8 mouse cellular contexts compared by ENCODE assay signal in the genomic region with DNA sequence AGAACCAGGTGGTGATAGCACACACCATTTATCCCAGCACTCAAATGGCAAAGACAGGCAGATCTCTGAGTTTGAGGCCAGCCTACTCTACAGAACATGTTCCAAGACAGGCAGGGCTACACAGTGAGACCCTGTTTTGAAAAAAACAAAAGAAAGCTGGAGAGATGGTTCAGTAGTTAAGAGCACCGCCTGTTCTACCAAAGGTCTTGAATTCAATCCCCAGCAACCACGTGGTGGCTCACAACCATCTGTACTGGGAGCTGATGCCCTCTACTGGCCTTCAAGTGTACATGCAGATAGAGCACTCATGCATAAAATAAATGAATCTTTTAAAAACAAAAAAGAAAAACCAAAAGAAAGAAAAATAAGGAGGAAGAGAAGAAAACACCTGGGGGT. TPM values are rescaled to one million over a fixed set of nuclear protein-coding genes. Genes with fewer than 3 reads are reported as not detected.
DNase-seq lines count a peak whose midpoint lies in the region; ATAC-seq and TF ChIP-seq lines count a peak whose summit lies in the region.

No protein-coding gene starts in this region.

- no peak overlapping the region for H3K27ac ChIP-seq in kidney, postnatal 0 days
- H3K27ac ChIP-seq in midbrain, postnatal 0 days (ENCODE audit: low read depth, low read length) = no peak overlapping the region

- peak; percentile 78 for DNase-seq in embryo, embryonic 10 days (ENCODE audit: low spot score)
- DNase-seq in embryo, embryonic 9.5 days (ENCODE audit: extremely low spot score) = no peak
- DNase-seq in 3T3-L1 (ENCODE audit: low read depth, low spot score) = peak; percentile 74
- peak; percentile 90 for DNase-seq in ZHBTc4 (ENCODE audit: low read depth, low spot score)
- peak; percentile 77 for DNase-seq in kidney, postnatal 0 days (ENCODE audit: low spot score)
- peak; percentile 65 for DNase-seq in midbrain, postnatal 0 days (ENCODE audit: low spot score)
- no peak for DNase-seq in urinary bladder, adult 2 months (ENCODE audit: low spot score)
- DNase-seq in frontal cortex, postnatal 14 days (ENCODE audit: low spot score in 2 of 2) = no peak

- ATAC-seq in kidney, postnatal 0 days (replicated peaks; ENCODE audit: low FRiP score, low read depth) = no peak
- no peak for ATAC-seq in midbrain, postnatal 0 days (ENCODE audit: low FRiP score)

- no peaks in the 10 kb centered on the region for H3K9me3 ChIP-seq in kidney, postnatal 0 days (replicated peaks; ENCODE audit: low read length)
- no peaks in the 10 kb centered on the region for H3K9me3 ChIP-seq in midbrain, postnatal 0 days (ENCODE audit: low read length)

- H3K27me3 ChIP-seq in kidney, postnatal 0 days (ENCODE audit: insufficient read depth, low read length) = no peaks in the 10 kb centered on the region
- H3K27me3 ChIP-seq in midbrain, postnatal 0 days (ENCODE audit: insufficient read depth, low read length) = no peaks in the 10 kb centered on the region

- TF ChIP-seq CTCF in kidney, postnatal 0 days (IDR thresholded peaks at IDR 0.05; ENCODE audit: low read depth) = peak; percentile 88
- TF ChIP-seq CTCF in midbrain, postnatal 0 days (IDR thresholded peaks at IDR 0.05) = peak; percentile 79

- H3K4me1 ChIP-seq in kidney, postnatal 0 days (replicated peaks; ENCODE audit: insufficient read depth, low read length) = no peaks in the 10 kb centered on the region
- H3K4me1 ChIP-seq in midbrain, postnatal 0 days (ENCODE audit: insufficient read depth, low read length) = no peaks in the 10 kb centered on the region

- no peak overlapping the region for H3K9ac ChIP-seq in kidney, postnatal 0 days (ENCODE audit: low read depth, low read length)
- H3K9ac ChIP-seq in midbrain, postnatal 0 days (replicated peaks; ENCODE audit: low read length, poor library complexity, severe bottlenecking) = no peak overlapping the region

- H3K4me2 ChIP-seq in kidney, postnatal 0 days (ENCODE audit: low read length) = no peak overlapping the region
- no peak overlapping the region for H3K4me2 ChIP-seq in midbrain, postnatal 0 days (ENCODE audit: low read depth, low read length, poor library complexity, severe bottlenecking)

- no peak overlapping the region for H3K4me3 ChIP-seq in kidney, postnatal 0 days (replicated peaks; ENCODE audit: low read depth, low read length)
- H3K4me3 ChIP-seq in midbrain, postnatal 0 days (ENCODE audit: low read depth, low read length) = no peak overlapping the region

- 5% methylated on average over 2 of the region's 2 CpGs for WGBS in kidney, postnatal 0 days
- 2% methylated on average over 2 of the region's 2 CpGs for WGBS in midbrain, postnatal 0 days

- H3K36me3 ChIP-seq in kidney, postnatal 0 days (ENCODE audit: insufficient read depth, low read length) = no peaks in the 10 kb centered on the region
- no peaks in the 10 kb centered on the region for H3K36me3 ChIP-seq in midbrain, postnatal 0 days (ENCODE audit: insufficient read depth, low read length)

RNA-seq across cellular contexts. Expression of gene Plk3, which starts 5.5 kb away (rescaled TPM):
- polyA plus RNA-seq in kidney, postnatal 0 days (2015; fragmentation: Nextera tagmentation; extraction: Ambion mirVana) = 3.7 and 4.0 TPM in 2 replicates
- 20.8 and 28.2 TPM in 2 replicates for total RNA-seq in midbrain, postnatal 0 days (2014; rRNA removed)
- polyA plus RNA-seq in midbrain, postnatal 0 days (2015; fragmentation: Nextera tagmentation; extraction: Ambion mirVana) = 26.6 and 26.8 TPM in 2 replicates
- 12.6 and 15.5 TPM in 2 replicates for polyA plus RNA-seq in urinary bladder, adult 2 months (2012; rRNA removed)

RNA-seq across cellular contexts. Expression of gene Tctex1d4, which starts 12.6 kb away (rescaled TPM):
- 0.24 TPM in 1 of 2 replicates, not detected in the other for polyA plus RNA-seq in kidney, postnatal 0 days (2015; fragmentation: Nextera tagmentation; extraction: Ambion mirVana)
- total RNA-seq in midbrain, postnatal 0 days (2014; rRNA removed) = 1.3 and 5.8 TPM in 2 replicates
- 1.2 TPM in 2 replicates for polyA plus RNA-seq in midbrain, postnatal 0 days (2015; fragmentation: Nextera tagmentation; extraction: Ambion mirVana)
- polyA plus RNA-seq in urinary bladder, adult 2 months (2012; rRNA removed) = 0.35 and 0.58 TPM in 2 replicates

RNA-seq across cellular contexts. Expression of gene Btbd19, which starts 13.7 kb away (rescaled TPM):
- polyA plus RNA-seq in kidney, postnatal 0 days (2015; fragmentation: Nextera tagmentation; extraction: Ambion mirVana) = 4.3 and 4.9 TPM in 2 replicates
- total RNA-seq in midbrain, postnatal 0 days (2014; rRNA removed) = 7.3 and 8.2 TPM in 2 replicates
- 3.8 and 4.2 TPM in 2 replicates for polyA plus RNA-seq in midbrain, postnatal 0 days (2015; fragmentation: Nextera tagmentation; extraction: Ambion mirVana)
- polyA plus RNA-seq in urinary bladder, adult 2 months (2012; rRNA removed) = 13.0 and 19.4 TPM in 2 replicates

RNA-seq across cellular contexts. Expression of gene Rps8, which starts 16.8 kb away (rescaled TPM):
- polyA plus RNA-seq in kidney, postnatal 0 days (2015; fragmentation: Nextera tagmentation; extraction: Ambion mirVana) = 988 and 1,137 TPM in 2 replicates
- total RNA-seq in midbrain, postnatal 0 days (2014; rRNA removed) = 439 and 604 TPM in 2 replicates
- 475 and 493 TPM in 2 replicates for polyA plus RNA-seq in midbrain, postnatal 0 days (2015; fragmentation: Nextera tagmentation; extraction: Ambion mirVana)
- 1,373 and 1,379 TPM in 2 replicates for polyA plus RNA-seq in urinary bladder, adult 2 months (2012; rRNA removed)

RNA-seq across cellular contexts. Expression of gene Kif2c, which starts 43.2 kb away (rescaled TPM):
- 24.6 and 27.2 TPM in 2 replicates for polyA plus RNA-seq in kidney, postnatal 0 days (2015; fragmentation: Nextera tagmentation; extraction: Ambion mirVana)
- 2.9 and 9.8 TPM in 2 replicates for total RNA-seq in midbrain, postnatal 0 days (2014; rRNA removed)
- 2.3 and 3.3 TPM in 2 replicates for polyA plus RNA-seq in midbrain, postnatal 0 days (2015; fragmentation: Nextera tagmentation; extraction: Ambion mirVana)
- polyA plus RNA-seq in urinary bladder, adult 2 months (2012; rRNA removed) = 0.89 and 1.0 TPM in 2 replicates

Comparison
In these comparisons a context has a peak if more than half of its experiments do, and no peak if none do; other contexts are left out.
1. DNase-seq: peak in embryo, embryonic 10 days (single experiment), 3T3-L1 (single experiment), ZHBTc4 (single experiment), kidney, postnatal 0 days (single experiment) and midbrain, postnatal 0 days (single experiment); none in embryo, embryonic 9.5 days (single experiment), urinary bladder, adult 2 months (single experiment) and frontal cortex, postnatal 14 days (0 of 2).